Mouse (Mus musculus): Measurements from ENCODE around the gene P4htm.
A peak's percentile ranks its signal among the peaks of the same experiment; 100 is the strongest.

Gene P4htm

GRCm38 (mm10) chr9:108577934-108578544 is 19.4 kb downstream of the P4htm start:
- DNase-seq (ENCODE audit: low read depth, low spot score): no peak

DNA sequence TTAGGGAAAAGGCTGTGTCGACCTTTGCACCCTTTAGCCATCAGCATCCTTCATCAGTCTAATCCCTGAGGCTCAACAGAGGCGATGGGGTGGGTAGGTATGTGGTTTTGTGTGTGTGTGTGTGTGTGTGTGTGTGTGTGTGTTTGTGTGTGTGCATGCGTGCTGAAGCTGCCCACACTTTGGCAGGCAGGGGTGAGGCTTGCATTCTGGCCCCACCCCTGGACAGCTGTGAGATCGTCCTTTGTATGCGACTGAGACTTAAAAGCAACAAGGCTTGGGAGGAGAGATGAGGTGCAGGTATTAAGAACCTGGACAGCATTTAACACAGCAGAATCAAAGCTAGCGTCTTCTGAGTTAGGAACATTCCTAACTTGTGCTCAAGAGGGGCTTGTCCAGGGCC is 20.4 kb downstream of the P4htm start:
- DNase-seq (ENCODE audit: low read depth, low spot score): no peak

DNA sequence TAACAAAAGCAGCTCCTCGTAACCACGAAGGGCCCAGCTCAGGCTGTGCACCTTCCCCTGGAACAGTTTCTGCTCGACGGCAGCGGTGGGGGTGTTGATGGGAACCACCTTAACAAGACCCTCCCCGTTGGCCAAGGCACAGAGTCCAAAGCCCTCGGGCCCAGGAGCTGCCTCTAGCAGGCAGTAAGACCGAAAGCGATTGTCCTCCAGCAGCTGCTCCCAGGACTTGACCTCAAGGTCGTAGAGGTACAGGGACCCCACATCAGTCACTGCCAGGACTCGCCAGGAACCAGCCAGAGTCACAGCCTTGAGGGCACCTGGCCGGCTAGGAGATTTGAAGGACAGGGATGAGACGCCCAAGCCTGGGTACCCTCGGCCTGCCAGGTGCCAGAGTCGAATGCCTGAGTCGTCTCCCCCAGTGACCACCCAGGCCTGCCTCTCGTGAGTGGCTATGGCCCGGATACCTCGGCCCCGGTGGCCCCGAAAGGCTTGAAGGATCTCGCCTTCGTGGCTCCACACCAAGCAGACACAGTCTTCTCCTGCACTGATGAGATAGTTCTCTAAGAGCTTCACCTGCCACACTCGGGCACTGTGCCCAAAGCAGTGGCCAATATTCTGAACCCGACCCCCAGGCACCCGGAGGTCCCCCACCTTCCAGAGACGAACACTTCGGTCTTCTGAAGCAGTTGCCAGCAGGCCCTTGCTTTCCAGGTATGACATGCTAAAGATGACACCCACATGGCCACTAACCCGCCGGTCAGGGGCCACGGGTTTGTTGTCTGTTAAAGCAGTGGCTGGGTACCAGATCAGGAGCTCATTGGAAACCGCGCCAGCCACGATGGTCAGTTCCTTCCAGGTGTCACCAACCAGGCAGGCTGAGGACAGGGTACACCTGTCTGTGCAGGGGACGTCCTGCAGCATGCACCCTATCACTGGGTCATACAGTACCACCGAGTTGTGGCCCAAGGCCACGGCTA is 21.9 kb downstream of the P4htm start:
- no peak for DNase-seq (ENCODE audit: low read depth, low spot score)

DNA sequence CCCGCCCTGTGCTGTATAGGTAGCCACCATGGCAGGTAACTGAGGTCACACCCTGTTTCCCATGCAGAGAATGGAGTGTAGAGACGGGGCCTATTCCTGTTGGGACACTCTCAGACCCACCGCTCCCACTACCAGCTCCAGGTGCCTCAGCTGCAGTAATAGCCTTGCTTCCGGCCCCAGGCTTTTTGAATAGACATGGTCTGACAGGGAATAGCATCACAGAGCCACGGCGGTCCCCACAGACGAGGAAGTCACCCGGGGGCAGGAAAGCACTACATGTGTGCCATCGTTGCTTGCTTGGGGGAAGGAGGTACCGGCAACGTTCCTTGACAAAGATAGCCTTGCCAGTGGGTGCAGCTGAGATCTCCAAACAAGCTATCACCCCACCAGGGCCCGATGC is 22.5 kb downstream of the P4htm start:
- DNase-seq (ENCODE audit: low read depth, low spot score): no peak

GRCm38 (mm10) chr9:108573774-108574690 is 23.4 kb downstream of the P4htm start:
- DNase-seq (ENCODE audit: low read depth, low spot score): no peak

GRCm38 (mm10) chr9:108572321-108572720 is 25.1 kb downstream of the P4htm start:
- no peak for DNase-seq (ENCODE audit: low read depth, low spot score)

DNA sequence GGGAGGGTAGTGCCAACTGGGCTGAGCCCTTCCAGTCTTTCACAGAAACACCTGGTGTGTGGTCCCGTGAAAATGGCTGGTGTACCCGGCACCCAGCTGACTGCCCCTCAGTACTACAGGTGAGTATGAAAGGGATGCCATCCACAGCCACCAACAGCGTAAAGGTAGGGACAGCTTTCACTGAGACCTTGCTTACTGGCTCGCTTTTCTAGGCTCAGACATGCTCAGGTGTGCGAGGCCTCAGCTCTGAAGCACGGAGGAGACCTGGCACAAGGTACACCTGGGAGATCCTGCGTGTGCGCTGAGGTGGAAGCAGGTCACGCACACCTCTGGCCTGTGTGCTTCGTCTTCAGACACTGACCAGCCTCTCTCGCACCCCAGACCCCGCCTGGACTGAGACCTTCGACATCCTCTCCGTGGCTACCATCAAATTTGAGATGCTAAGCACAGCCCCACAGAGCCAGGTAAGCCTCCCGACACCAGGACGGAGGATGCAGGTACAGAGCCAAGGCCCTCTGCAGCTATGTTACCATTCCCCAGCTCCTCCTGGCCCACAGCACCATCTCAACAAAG is 26.0 kb downstream of the P4htm start:
- DNase-seq (ENCODE audit: low read depth, low spot score): no peak

DNA sequence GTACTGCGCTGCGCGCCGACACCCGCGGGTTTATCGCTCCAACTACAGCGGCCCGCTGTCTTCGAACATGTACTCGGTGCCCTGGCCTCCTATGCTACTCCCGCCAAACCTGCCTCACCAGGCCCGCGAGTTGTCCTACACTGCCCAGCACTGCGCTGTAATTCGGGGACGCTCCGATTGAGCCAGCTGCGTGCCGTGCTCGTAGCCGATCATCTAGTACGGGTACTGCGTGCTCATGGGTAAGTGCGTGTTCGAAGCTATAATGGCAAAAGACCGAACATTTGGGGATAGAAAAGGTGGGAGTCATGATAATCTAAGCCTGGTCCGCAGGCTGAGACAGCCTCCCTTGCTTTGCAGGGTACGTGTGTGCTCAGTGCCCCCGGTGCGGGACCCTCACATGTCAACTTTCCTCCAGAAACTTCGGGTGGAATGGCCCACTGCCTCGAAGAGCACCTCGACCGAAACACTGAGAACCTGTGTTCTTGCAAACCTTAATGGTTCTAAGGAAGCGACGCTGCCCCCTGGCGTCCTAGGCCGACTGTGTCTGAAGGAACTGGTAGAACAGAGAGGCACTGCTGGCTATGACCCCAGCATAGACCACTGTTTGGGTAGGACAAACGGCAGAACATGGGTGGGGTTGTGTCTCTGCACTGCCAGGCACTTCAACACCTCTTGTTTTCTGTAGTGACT is 27.1 kb downstream of the P4htm start:
- DNase-seq (ENCODE audit: low read depth, low spot score): no peak

DNA sequence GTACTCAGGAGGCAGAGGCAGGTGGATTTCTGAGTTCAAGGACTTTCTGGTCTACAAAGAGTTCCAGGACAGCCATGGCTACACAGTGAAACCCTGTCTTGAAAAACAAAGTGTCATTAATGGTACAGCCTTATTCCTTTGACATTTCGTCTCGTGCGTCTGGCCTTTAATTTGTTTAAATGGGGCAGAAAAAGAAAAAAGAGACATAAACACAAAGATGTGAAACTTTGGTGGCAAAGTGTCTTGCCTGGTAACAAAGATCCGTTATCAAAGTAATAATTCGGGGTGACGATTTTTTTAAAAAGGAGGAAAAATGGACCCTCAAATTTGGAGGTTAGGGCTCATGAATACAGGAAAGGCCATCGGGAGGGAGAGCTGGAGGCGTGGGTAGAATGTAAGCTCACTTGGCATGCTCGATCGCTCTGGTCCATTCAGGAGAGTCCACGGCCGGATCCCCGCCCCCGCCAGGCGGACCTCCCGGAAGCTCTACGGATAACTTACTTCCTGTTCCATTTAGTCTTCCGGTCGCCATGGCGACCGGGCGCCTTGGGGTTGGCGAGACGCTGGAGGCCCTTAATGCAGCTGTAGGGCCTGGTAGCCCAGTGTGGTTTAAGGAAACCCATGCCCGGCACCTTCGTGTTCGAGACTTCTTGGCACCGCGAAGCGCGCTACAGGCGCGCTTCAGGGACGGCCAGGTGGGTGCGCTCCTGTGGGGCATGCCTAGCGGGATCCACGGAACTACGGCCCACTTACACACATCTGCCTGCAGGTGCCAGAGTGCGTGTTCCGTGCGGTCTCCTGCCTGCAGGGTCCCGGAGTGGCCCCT is 27.9 kb downstream of the P4htm start, which contains the start of gene Dalrd3:
TSS of gene Dalrd3 (plus strand) at position 506 of the 826 bp plus-strand sequence.
- peak; percentile 74 for DNase-seq (ENCODE audit: low read depth, low spot score)

- DNase-seq (ENCODE audit: low read depth, low spot score): no peak
Observed at GRCm38 (mm10) chr9:108568511-108568921, 29.0 kb downstream of the P4htm start.

GRCm38 (mm10) chr9:108567931-108568419 is 29.5 kb downstream of the P4htm start:
- DNase-seq (ENCODE audit: low read depth, low spot score): peak; percentile 68

GRCm38 (mm10) chr9:108566815-108567776 is 30.4 kb downstream of the P4htm start, which contains the start of gene Ndufaf3:
Gene Ndufaf3 (minus strand): TSS chr9:108567434.
- peak; percentile 85 for DNase-seq (ENCODE audit: low read depth, low spot score)

GRCm38 (mm10) chr9:108565881-108566814 is 31.3 kb downstream of the P4htm start:
- no peak for DNase-seq (ENCODE audit: low read depth, low spot score)

DNA sequence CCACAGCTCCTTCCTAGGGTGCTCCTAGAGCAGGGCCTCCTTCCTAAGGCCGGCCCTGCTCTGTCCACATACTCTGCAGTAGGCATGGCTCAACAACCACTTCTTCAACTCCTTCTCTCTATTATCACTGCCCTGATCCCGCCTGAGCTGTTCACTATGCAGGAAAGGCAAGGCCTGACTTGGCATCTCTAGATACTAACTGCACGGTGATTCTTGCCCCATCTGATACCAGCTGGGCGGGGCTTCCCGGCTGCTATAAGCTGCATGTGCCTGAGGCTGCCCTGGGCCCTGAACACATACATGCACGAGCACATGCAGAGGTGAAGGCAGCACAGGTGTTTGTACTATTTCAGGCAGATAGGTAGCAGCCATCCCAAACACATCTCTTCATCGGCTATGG is 33.3 kb downstream of the P4htm start:
- DNase-seq (ENCODE audit: low read depth, low spot score): no peak

DNA sequence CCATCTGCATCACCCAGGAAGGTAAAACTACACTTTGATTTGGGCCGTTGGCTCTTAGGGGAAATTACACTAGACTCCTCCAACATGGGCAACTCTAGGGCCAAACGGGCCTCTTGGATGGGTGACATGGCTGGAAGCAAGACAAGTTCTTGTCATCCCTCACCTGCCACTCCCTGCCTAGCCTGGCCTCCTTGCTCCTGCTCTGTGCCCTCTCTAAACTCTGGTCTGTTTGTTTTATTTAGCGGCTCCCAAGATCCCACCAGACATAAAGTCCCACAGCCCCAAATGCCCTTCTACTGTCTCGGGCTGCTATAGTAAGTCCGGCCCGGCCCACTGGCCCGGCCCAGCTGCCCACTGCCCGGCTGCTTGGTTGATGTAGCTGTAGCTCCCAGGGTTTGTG is 33.8 kb downstream of the P4htm start:
- DNase-seq (ENCODE audit: low read depth, low spot score): no peak

DNA sequence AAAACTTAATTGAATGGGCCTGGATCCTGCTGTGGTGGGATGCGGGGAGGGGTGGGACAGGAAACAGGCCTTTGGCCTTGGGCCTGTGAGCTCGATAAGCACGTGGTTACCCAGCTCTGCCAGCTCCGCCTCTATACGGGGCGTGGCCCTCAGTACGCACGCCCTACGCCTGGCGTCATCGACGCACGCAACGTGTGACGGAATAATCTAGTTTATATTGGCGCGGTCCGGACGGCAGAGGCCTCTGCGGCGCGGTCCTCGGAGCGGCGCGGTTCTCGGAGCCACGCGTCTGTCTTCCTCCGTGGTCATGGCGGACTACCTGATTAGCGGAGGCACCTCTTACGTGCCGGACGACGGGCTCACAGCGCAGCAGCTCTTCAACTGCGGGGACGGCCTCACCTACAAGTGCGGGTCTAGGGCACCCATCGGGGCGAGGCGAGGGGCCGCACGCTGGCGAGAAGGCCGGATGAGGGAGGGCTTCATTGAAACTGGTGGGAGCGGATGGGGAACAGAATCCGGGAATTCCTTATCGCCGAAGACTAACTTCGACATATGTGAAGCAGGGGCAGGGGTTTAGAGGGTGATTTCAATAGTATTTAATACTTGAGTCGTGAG is 37.1 kb downstream of the P4htm start, which contains the start of gene Impdh2:
TSS of gene Impdh2 (plus strand) at position 60 of the 615 bp plus-strand sequence.
- peak; percentile 89 for DNase-seq (ENCODE audit: low read depth, low spot score)

- DNase-seq (ENCODE audit: low read depth, low spot score): no peak
Observed at GRCm38 (mm10) chr9:108559169-108559568, 38.3 kb downstream of the P4htm start.

Data from retina, adult 2 months (tissue).